Mouse (Mus musculus): ENCODE data around the gene Ap3b1. TPM values are rescaled to one million over a fixed set of nuclear protein-coding genes. Genes with fewer than 3 reads are reported as not detected.

Gene Ap3b1
- polyA plus RNA-seq, 1 experiment: 36.8 TPM

GRCm38 (mm10) chr13:94471009-94471672 lies 112.4 kb downstream of the Ap3b1 start:
- DNase-seq (ENCODE audit: low read depth): no peak
- no peak for TF ChIP-seq CTCF (IDR thresholded peaks at IDR 0.05; ENCODE audit: borderline replicate concordance, extremely low read depth, insufficient read depth, insufficient read length)
- no peak for TF ChIP-seq POLR2A (IDR thresholded peaks at IDR 0.05; ENCODE audit: borderline replicate concordance, extremely low read depth, insufficient read depth, insufficient read length, poor library complexity, severe bottlenecking)

- no peak for TF ChIP-seq POLR2A (IDR thresholded peaks at IDR 0.05; ENCODE audit: borderline replicate concordance, extremely low read depth, insufficient read depth, insufficient read length, poor library complexity, severe bottlenecking)
- no peak for DNase-seq (ENCODE audit: low read depth)
Measured at GRCm38 (mm10) chr13:94476208-94476607, 117.4 kb downstream of the Ap3b1 start.

GRCm38 (mm10) chr13:94480256-94480655 lies 121.5 kb downstream of the Ap3b1 start:
- TF ChIP-seq POLR2A (IDR thresholded peaks at IDR 0.05; ENCODE audit: borderline replicate concordance, extremely low read depth, insufficient read depth, insufficient read length, poor library complexity, severe bottlenecking) (no peak), CTCF (IDR thresholded peaks at IDR 0.05; ENCODE audit: borderline replicate concordance, extremely low read depth, insufficient read depth, insufficient read length) (no peak)
- DNase-seq (ENCODE audit: low read depth): peak; percentile 34

- TF ChIP-seq POLR2A (IDR thresholded peaks at IDR 0.05; ENCODE audit: borderline replicate concordance, extremely low read depth, insufficient read depth, insufficient read length, poor library complexity, severe bottlenecking) (no peak), CTCF (IDR thresholded peaks at IDR 0.05; ENCODE audit: borderline replicate concordance, extremely low read depth, insufficient read depth, insufficient read length) (no peak)
- DNase-seq (ENCODE audit: low read depth): peak; percentile 55
Measured at GRCm38 (mm10) chr13:94490684-94491083, 131.9 kb downstream of the Ap3b1 start.

GRCm38 (mm10) chr13:94491159-94491558 lies 132.4 kb downstream of the Ap3b1 start:
- TF ChIP-seq POLR2A (IDR thresholded peaks at IDR 0.05; ENCODE audit: borderline replicate concordance, extremely low read depth, insufficient read depth, insufficient read length, poor library complexity, severe bottlenecking) (no peak), CTCF (IDR thresholded peaks at IDR 0.05; ENCODE audit: borderline replicate concordance, extremely low read depth, insufficient read depth, insufficient read length) (no peak)
- no peak for DNase-seq (ENCODE audit: low read depth)

GRCm38 (mm10) chr13:94497521-94497920 lies 138.8 kb downstream of the Ap3b1 start:
- TF ChIP-seq POLR2A (IDR thresholded peaks at IDR 0.05; ENCODE audit: borderline replicate concordance, extremely low read depth, insufficient read depth, insufficient read length, poor library complexity, severe bottlenecking) (no peak), CTCF (IDR thresholded peaks at IDR 0.05; ENCODE audit: borderline replicate concordance, extremely low read depth, insufficient read depth, insufficient read length) (no peak)
- no peak for DNase-seq (ENCODE audit: low read depth)

GRCm38 (mm10) chr13:94506411-94506810 lies 147.7 kb downstream of the Ap3b1 start:
- DNase-seq (ENCODE audit: low read depth): no peak
- no peak for TF ChIP-seq POLR2A (IDR thresholded peaks at IDR 0.05; ENCODE audit: borderline replicate concordance, extremely low read depth, insufficient read depth, insufficient read length, poor library complexity, severe bottlenecking)
- no peak for TF ChIP-seq CTCF (IDR thresholded peaks at IDR 0.05; ENCODE audit: borderline replicate concordance, extremely low read depth, insufficient read depth, insufficient read length)

- DNase-seq (ENCODE audit: low read depth): no peak
- TF ChIP-seq CTCF (IDR thresholded peaks at IDR 0.05; ENCODE audit: borderline replicate concordance, extremely low read depth, insufficient read depth, insufficient read length) (no peak), POLR2A (IDR thresholded peaks at IDR 0.05; ENCODE audit: borderline replicate concordance, extremely low read depth, insufficient read depth, insufficient read length, poor library complexity, severe bottlenecking) (no peak)
Measured at GRCm38 (mm10) chr13:94508344-94508743, 149.6 kb downstream of the Ap3b1 start.

- DNase-seq (ENCODE audit: low read depth): no peak
- TF ChIP-seq POLR2A (IDR thresholded peaks at IDR 0.05; ENCODE audit: borderline replicate concordance, extremely low read depth, insufficient read depth, insufficient read length, poor library complexity, severe bottlenecking): no peak
- no peak for TF ChIP-seq CTCF (IDR thresholded peaks at IDR 0.05; ENCODE audit: borderline replicate concordance, extremely low read depth, insufficient read depth, insufficient read length)
Measured at GRCm38 (mm10) chr13:94513157-94513767, 154.5 kb downstream of the Ap3b1 start.

- TF ChIP-seq CTCF (IDR thresholded peaks at IDR 0.05; ENCODE audit: borderline replicate concordance, extremely low read depth, insufficient read depth, insufficient read length) (no peak), POLR2A (IDR thresholded peaks at IDR 0.05; ENCODE audit: borderline replicate concordance, extremely low read depth, insufficient read depth, insufficient read length, poor library complexity, severe bottlenecking) (no peak)
- no peak for DNase-seq (ENCODE audit: low read depth)
Measured at GRCm38 (mm10) chr13:94513898-94514297, 155.1 kb downstream of the Ap3b1 start.

GRCm38 (mm10) chr13:94514992-94515391 lies 156.2 kb downstream of the Ap3b1 start:
- TF ChIP-seq POLR2A (IDR thresholded peaks at IDR 0.05; ENCODE audit: borderline replicate concordance, extremely low read depth, insufficient read depth, insufficient read length, poor library complexity, severe bottlenecking) (no peak), CTCF (IDR thresholded peaks at IDR 0.05; ENCODE audit: borderline replicate concordance, extremely low read depth, insufficient read depth, insufficient read length) (no peak)
- no peak for DNase-seq (ENCODE audit: low read depth)

GRCm38 (mm10) chr13:94516532-94516931 lies 157.8 kb downstream of the Ap3b1 start:
- no peak for DNase-seq (ENCODE audit: low read depth)
- TF ChIP-seq POLR2A (IDR thresholded peaks at IDR 0.05; ENCODE audit: borderline replicate concordance, extremely low read depth, insufficient read depth, insufficient read length, poor library complexity, severe bottlenecking) (no peak), CTCF (IDR thresholded peaks at IDR 0.05; ENCODE audit: borderline replicate concordance, extremely low read depth, insufficient read depth, insufficient read length) (no peak)
